ENCODE assay signal across 9 mouse cellular contexts in genomic region chr7:67443001-67443555, GRCm38 (mm10).
DNase-seq lines count a peak whose midpoint lies in the region; ATAC-seq and TF ChIP-seq lines count a peak whose summit lies in the region.
"Had no signal": no experiment of that assay in that cellular context is flagged by ENCODE, and none has a peak within 500 bp of the region (broad histone marks: within the 10 kb centered on the region; RNA-seq: fewer than 3 reads in every experiment).

No protein-coding gene starts in this region.

- H3K27me3 ChIP-seq in C2C12 (ENCODE audit: control insufficient read depth, insufficient read depth, insufficient read length): no peaks in the 10 kb centered on the region
- H3K27me3 ChIP-seq in embryonic facial prominence, embryonic 10.5 days (replicated peaks; ENCODE audit: low read depth, poor library complexity, severe bottlenecking): no peaks in the 10 kb centered on the region
- H3K27me3 ChIP-seq in hindbrain, embryonic 10.5 days (ENCODE audit: insufficient read depth, poor library complexity, severe bottlenecking): peaks cover 3% of the 10 kb centered on the region; the same call in 1 of the 2 replicates
- no peaks in the 10 kb centered on the region for H3K27me3 ChIP-seq in limb, embryonic 14.5 days (ENCODE audit: control insufficient read depth, insufficient read depth, low read length)
- H3K27me3 ChIP-seq: liver, embryonic 13.5 days had no signal

- 40% methylated on average over 12 of the region's 12 CpGs for WGBS in embryonic facial prominence, embryonic 10.5 days
- 45% methylated on average over 12 of the region's 12 CpGs for WGBS in hindbrain, embryonic 10.5 days
- WGBS in limb, embryonic 14.5 days: 22% methylated on average over 12 of the region's 12 CpGs

- peak overlapping the region; percentile 25 for H3K9ac ChIP-seq in limb, embryonic 14.5 days (ENCODE audit: low read depth, low read length, severe bottlenecking)
- H3K9ac ChIP-seq: liver, embryonic 13.5 days had no signal

- DNase-seq in gastrocnemius, adult 18-20 months (ENCODE audit: low spot score): peak; percentile 40
- no peak for DNase-seq in gastrocnemius, postnatal 25 days
- DNase-seq in embryonic facial prominence, embryonic 10.5 days (ENCODE audit: low spot score): peak; percentile 40
- peak; percentile 35 for DNase-seq in hindbrain, embryonic 10.5 days (ENCODE audit: low spot score)
- peak; percentile 22 for DNase-seq in limb, embryonic 14.5 days (ENCODE audit: low spot score)
- peak; percentile 45 for DNase-seq in right cerebral cortex, postnatal 4 days
- no peak for DNase-seq in testis, postnatal 10 days (ENCODE audit: low spot score)
- DNase-seq: liver, embryonic 13.5 days had no signal

- no peaks in the 10 kb centered on the region for H3K79me3 ChIP-seq in C2C12 (ENCODE audit: low read depth)

- TF ChIP-seq CTCF in C2C12 (IDR thresholded peaks at IDR 0.05; ENCODE audit: control insufficient read depth, insufficient read depth, insufficient read length): no peak

- H3K27ac ChIP-seq in embryonic facial prominence, embryonic 10.5 days (replicated peaks): peak overlapping the region; percentile 73
- H3K27ac ChIP-seq in hindbrain, embryonic 10.5 days: peak overlapping the region; percentile 74
- peak overlapping the region; percentile 65 for H3K27ac ChIP-seq in limb, embryonic 14.5 days (replicated peaks; ENCODE audit: low read depth, low read length)
- H3K27ac ChIP-seq: liver, embryonic 13.5 days had no signal

- no peaks in the 10 kb centered on the region for H3K79me2 ChIP-seq in C2C12 (ENCODE audit: control insufficient read depth, insufficient read depth)

- no peak overlapping the region for H3K4me3 ChIP-seq in C2C12 (ENCODE audit: insufficient read depth, poor library complexity, severe bottlenecking)
- H3K4me3 ChIP-seq in embryonic facial prominence, embryonic 10.5 days: no peak overlapping the region
- no peak overlapping the region for H3K4me3 ChIP-seq in hindbrain, embryonic 10.5 days
- H3K4me3 ChIP-seq in limb, embryonic 14.5 days (replicated peaks; ENCODE audit: low read length): no peak overlapping the region
- H3K4me3 ChIP-seq: liver, embryonic 13.5 days had no signal

- H3K36me3 ChIP-seq in C2C12 (ENCODE audit: control insufficient read depth, insufficient read depth): no peaks in the 10 kb centered on the region
- H3K36me3 ChIP-seq in embryonic facial prominence, embryonic 10.5 days (replicated peaks): no peaks in the 10 kb centered on the region
- no peaks in the 10 kb centered on the region for H3K36me3 ChIP-seq in hindbrain, embryonic 10.5 days
- no peaks in the 10 kb centered on the region for H3K36me3 ChIP-seq in limb, embryonic 14.5 days (ENCODE audit: control insufficient read depth, insufficient read depth, low read length)
- H3K36me3 ChIP-seq: liver, embryonic 13.5 days had no signal

- H3ac ChIP-seq in C2C12 (ENCODE audit: control insufficient read depth, insufficient read length, low read depth): peak overlapping the region; percentile 36

- H3K4me1 ChIP-seq in embryonic facial prominence, embryonic 10.5 days: peaks cover 41% of the 10 kb centered on the region
- H3K4me1 ChIP-seq in hindbrain, embryonic 10.5 days (replicated peaks): peaks cover 42% of the 10 kb centered on the region
- peaks cover 39% of the 10 kb centered on the region for H3K4me1 ChIP-seq in limb, embryonic 14.5 days (ENCODE audit: control insufficient read depth, insufficient read depth, low read length)

- ATAC-seq in limb, embryonic 14.5 days (ENCODE audit: low FRiP score, low read depth): peak; percentile 60

- H3K4me2 ChIP-seq in limb, embryonic 14.5 days (replicated peaks; ENCODE audit: low read depth, low read length, severe bottlenecking): peak overlapping the region; percentile 13; the same call in 1 of the 2 replicates
- H3K4me2 ChIP-seq: liver, embryonic 13.5 days had no signal

- no peaks in the 10 kb centered on the region for H3K9me3 ChIP-seq in embryonic facial prominence, embryonic 10.5 days
- H3K9me3 ChIP-seq in hindbrain, embryonic 10.5 days: no peaks in the 10 kb centered on the region
- no peaks in the 10 kb centered on the region for H3K9me3 ChIP-seq in limb, embryonic 14.5 days (ENCODE audit: control insufficient read depth, low read length)
- H3K9me3 ChIP-seq: liver, embryonic 13.5 days had no signal

- TF ChIP-seq POLR2A in limb, embryonic 14.5 days (IDR thresholded peaks at IDR 0.05; ENCODE audit: borderline replicate concordance, extremely low read depth, insufficient read depth, insufficient read length): no peak

TF ChIP-seq in C2C12, 6 proteins besides CTCF, POLR2A, EP300 and RAD21:
- peak; percentile 46 for TF ChIP-seq FOSL1 (IDR thresholded peaks at IDR 0.05; ENCODE audit: insufficient read depth, low read length, poor library complexity, severe bottlenecking)
- no peak for TF ChIP-seq CEBPB (IDR thresholded peaks at IDR 0.05; ENCODE audit: low read depth)
- no peak for TF ChIP-seq USF1 (IDR thresholded peaks at IDR 0.05; ENCODE audit: low read depth)
- no peak for TF ChIP-seq MYOG (IDR thresholded peaks at IDR 0.05; ENCODE audit: control insufficient read depth, extremely low read depth, insufficient read length)
- TF ChIP-seq MAX (IDR thresholded peaks at IDR 0.05): no peak
- TF ChIP-seq MYOD1 (IDR thresholded peaks at IDR 0.05; ENCODE audit: control insufficient read depth, insufficient read length, low read depth): peak; percentile 65

Comparison
In these comparisons a context has a peak if more than half of its experiments do, and no peak if none do; other contexts are left out.
1. DNase-seq: peak in gastrocnemius, adult 18-20 months (single experiment), embryonic facial prominence, embryonic 10.5 days (single experiment), hindbrain, embryonic 10.5 days (single experiment), limb, embryonic 14.5 days (single experiment) and right cerebral cortex, postnatal 4 days (single experiment); none in gastrocnemius, postnatal 25 days (single experiment) and testis, postnatal 10 days (single experiment).
2. Peak in every context shown above with its lines, with median percentiles within 50 percentile points of each other: H3K27ac ChIP-seq.